Mouse (Mus musculus): ENCODE results near the gene Amigo1. TPM values are rescaled to one million over a fixed set of nuclear protein-coding genes. Genes with fewer than 3 reads are reported as not detected.

Gene Amigo1
- polyA plus RNA-seq, 1 experiment = 1.8 TPM

DNA sequence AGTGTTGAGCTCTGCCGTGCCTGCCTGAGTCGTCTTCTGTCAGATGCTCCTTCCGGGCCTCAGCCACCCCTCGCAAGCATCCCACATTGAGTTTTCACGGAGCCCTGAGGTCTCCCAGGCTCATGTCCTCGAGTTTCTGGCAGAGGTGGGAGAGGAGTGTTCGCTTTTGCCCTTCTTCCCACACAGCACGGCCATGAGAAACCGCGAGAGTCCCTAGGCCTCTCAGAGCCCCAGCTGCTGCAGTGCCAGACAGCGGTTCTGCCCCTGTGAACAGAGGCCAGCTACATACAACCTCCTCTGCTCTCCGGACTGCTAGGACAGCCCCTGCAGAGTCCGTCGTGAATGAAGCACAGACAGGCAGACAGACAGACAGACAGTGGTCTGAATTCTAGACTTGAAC lies 18.6 kb upstream of the Amigo1 start:
- no peak for TF ChIP-seq GATA1 (IDR thresholded peaks at IDR 0.05; ENCODE audit: low read length)

- TF ChIP-seq GATA1 (IDR thresholded peaks at IDR 0.05; ENCODE audit: low read length) = no peak
Observed at GRCm38 (mm10) chr3:108169199-108169598, 16.9 kb upstream of the Amigo1 start.

DNA sequence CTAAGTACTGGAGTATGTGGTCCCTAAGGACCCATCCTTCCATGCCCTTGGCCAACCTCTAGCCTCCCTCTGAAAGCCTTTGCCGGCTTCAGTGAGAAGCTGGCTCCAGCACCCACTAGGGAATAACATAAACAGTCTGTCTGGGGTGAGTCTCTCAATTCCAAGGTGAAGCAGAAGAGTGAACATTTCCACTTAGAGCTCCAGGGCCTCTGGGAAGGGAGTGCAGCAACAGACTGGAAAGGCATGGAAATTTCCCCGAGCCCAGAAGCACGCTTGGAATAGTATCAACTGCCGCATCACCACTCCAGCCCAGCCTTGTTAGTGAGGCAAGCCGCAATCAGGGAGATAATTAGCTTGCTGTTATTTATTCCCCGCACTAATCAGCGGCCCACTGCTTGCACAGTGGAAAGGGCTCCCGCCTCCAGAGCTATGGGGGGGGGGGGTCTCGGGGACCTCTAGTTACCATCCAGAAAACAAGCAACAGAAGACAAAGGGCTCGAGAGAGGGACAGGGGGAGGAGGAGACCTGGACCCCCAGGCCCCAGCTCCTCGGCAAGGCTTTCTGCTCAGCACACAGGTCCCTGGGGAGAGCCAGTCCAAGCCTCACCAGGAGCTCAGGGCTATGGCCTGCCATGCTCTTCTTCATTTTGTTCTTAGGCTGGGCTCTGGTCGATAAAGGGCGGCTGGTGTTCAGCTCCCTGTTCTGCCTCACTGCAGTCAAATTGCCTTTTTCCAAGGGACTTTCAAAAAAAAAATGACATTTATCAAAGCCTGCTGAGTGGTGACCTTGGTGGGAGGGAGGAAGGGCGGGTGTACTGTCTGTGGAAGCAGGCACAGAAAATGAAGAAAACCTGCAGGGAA lies 11.2 kb upstream of the Amigo1 start:
- TF ChIP-seq GATA1 (IDR thresholded peaks at IDR 0.05; ENCODE audit: low read length) = no peak

GRCm38 (mm10) chr3:108178756-108179715 lies 7.1 kb upstream of the Amigo1 start:
- no peak for TF ChIP-seq GATA1 (IDR thresholded peaks at IDR 0.05; ENCODE audit: low read length)

- TF ChIP-seq GATA1 (IDR thresholded peaks at IDR 0.05; ENCODE audit: low read length) = no peak
Observed at GRCm38 (mm10) chr3:108180514-108180913, 5.6 kb upstream of the Amigo1 start.

DNA sequence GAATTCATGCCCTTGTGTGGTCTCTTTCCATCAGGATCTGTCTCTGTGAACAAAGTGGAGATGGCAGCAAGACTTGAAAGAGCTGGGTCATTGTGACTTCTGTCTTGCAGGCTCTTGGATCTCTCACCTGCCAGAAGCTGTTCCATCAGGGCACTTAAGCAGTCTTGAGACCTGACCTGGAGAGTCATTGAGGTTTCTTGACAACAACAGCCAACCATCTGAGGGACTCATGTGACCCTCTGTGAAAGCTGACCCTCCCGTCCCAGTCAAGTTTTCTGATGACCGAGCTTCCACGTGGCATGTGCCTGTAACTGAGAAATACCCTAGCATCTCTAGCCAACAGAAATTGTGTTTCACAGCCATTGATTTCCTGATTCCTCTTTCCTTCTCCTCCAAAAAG lies 1.4 kb upstream of the Amigo1 start:
- no peak for TF ChIP-seq GATA1 (IDR thresholded peaks at IDR 0.05; ENCODE audit: low read length)

GRCm38 (mm10) chr3:108185460-108186097 lies 556 bp upstream of the Amigo1 start:
- TF ChIP-seq GATA1 (IDR thresholded peaks at IDR 0.05; ENCODE audit: low read length) = no peak

DNA sequence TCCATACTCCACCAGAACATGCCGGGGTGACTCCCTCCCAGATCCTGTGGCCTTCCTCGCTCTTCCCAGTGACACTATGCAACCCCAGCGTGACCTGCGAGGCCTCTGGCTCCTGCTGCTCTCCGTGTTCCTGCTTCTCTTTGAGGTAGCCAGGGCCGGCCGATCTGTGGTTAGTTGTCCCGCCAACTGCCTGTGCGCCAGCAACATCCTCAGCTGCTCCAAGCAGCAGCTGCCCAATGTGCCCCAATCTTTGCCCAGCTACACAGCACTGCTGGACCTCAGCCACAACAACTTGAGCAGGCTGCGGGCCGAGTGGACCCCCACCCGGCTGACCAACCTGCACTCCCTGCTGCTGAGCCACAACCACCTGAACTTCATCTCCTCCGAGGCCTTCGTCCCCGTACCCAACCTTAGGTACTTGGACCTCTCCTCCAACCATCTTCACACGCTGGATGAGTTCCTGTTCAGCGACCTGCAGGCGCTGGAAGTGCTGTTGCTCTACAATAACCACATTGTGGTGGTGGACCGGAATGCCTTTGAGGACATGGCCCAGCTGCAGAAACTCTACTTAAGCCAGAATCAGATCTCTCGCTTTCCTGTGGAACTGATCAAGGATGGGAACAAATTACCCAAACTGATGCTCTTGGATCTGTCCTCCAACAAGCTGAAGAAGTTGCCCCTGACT lies 1.1 kb downstream of the Amigo1 start:
- no peak for TF ChIP-seq GATA1 (IDR thresholded peaks at IDR 0.05; ENCODE audit: low read length)

- no peak for TF ChIP-seq GATA1 (IDR thresholded peaks at IDR 0.05; ENCODE audit: low read length)
Observed at GRCm38 (mm10) chr3:108188716-108189490, 2.8 kb downstream of the Amigo1 start.

DNA sequence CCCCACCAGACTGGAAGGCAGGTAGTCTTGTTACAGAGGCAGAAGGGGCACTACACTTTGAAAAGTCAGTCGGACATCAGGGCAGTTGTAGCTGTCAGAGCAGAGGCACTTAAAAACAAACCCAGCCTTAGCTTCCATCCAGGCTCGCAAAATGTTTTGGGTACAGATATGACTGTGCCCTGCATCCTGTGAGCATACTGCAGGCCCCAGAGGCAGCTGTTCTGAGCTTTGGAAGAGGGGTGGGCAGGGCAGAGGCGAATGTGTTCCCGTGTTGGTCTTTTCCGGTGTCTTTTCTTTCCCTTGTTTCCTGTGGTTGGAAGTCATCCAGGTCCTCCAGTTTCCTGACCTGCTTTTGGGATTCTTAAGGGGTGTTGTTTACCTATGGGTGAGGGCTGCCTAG lies 3.8 kb downstream of the Amigo1 start:
- no peak for TF ChIP-seq GATA1 (IDR thresholded peaks at IDR 0.05; ENCODE audit: low read length)

DNA sequence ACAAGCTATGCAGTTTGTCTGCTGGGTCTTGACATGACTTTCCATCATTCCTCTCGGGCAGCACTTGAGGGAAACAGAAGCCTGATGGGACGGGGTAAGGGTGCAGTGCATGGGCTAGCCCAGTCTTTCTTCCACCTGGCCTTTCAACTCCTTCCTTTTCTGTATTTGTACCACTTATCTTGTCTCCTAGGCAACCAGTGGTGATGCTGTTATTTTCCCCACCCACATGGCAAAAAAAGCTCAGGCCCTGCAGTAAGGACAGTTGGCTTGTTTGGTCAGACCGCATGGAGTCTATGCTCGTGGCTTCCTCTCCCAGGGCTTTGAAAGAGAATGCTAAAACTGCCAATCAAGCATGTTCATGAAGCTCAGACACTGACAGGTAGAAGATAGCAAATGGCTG lies 7.6 kb downstream of the Amigo1 start:
- TF ChIP-seq GATA1 (IDR thresholded peaks at IDR 0.05; ENCODE audit: low read length) = no peak

GRCm38 (mm10) chr3:108195287-108195686 lies 9.2 kb downstream of the Amigo1 start:
- TF ChIP-seq GATA1 (IDR thresholded peaks at IDR 0.05; ENCODE audit: low read length) = no peak

DNA sequence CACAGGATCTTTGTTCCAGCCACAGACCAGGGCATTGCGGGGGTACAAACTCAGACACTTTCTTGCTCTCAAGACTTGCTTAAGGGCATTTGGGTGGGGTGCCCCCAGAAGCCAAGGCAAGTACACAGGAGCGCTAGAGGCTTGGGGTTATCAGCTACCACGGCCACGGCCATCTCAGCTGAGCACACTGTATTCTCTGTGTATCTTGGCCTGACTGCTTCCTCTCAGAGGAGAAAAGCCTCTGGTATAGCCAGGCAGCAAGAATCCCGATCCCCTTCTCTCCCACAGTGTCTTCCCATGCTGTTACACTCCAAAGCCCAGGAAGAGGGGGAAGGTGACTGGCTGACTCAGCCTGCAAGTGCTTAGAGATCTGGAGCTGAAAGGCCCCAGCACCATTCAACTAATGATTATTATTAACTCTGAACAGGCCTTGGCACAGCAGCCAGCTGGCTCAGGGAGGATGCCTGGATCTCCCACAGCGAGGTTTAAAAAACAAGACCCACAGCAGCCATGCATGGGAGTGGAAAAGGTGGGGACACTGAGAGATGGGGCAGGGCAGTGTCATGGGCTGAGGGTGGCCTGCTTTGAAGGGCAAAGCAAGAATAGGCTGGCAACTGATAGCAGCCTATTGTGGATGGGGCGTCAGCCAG lies 9.9 kb downstream of the Amigo1 start:
- no peak for TF ChIP-seq GATA1 (IDR thresholded peaks at IDR 0.05; ENCODE audit: low read length)

DNA sequence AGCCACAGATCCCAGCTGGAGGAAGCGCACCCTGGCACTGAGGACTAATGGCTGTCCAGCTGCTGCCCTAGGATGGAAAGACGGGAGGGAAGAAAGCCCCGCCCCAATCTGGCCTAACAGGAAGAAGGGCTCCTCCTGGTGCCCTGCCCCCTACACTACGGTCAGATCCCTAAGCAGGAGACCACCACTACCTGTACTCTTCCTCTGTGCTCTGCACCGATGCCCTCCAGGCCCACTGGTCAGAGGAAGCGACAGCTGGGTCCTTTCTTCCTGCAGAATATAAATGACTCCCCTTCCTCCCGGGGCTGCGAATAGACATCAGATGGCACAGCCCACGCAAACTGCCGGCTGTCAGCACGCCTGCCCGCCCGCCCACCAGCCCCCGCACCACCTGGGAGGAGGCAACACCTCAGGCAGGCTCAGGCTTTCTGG lies 10.9 kb downstream of the Amigo1 start:
- TF ChIP-seq GATA1 (IDR thresholded peaks at IDR 0.05; ENCODE audit: low read length) = no peak

Measured in G1E-ER4 (cell line).